Mouse (Mus musculus) heart, adult 2 months (tissue): ENCODE data around the gene Rfc2. TPM values are rescaled to one million over a fixed set of nuclear protein-coding genes. Genes with fewer than 3 reads are reported as not detected.

Source experiments
- DNase-seq, 2 experiments: peaks; one replicate each; pipeline ENCODE4 v3.0.0; 2021
- H3K27ac ChIP-seq: fragments of 200-600 bp; 2 replicates; pipeline ENCODE4 v1.8.1; 2022
- H3K27me3 ChIP-seq: fragments of 200-500 bp; 2 replicates; pipeline ENCODE4 v1.6.1; 2012; ENCODE audit warnings: mild to moderate bottlenecking, low read length, inconsistent platforms, mixed read lengths; ENCODE audit not compliant: control insufficient read depth, insufficient read depth
- H3K36me3 ChIP-seq: fragments of 200-500 bp; 2 replicates; pipeline ENCODE4 v1.6.1; 2012; ENCODE audit warnings: low read length, inconsistent platforms; ENCODE audit not compliant: control insufficient read depth, insufficient read depth
- H3K4me1 ChIP-seq: fragments of 200-500 bp; 2 replicates; pipeline ENCODE4 v1.6.1; 2011; ENCODE audit warnings: low read length; ENCODE audit not compliant: control insufficient read depth, insufficient read depth
- H3K4me3 ChIP-seq: fragments of 200-600 bp; 2 replicates; pipeline ENCODE4 v1.8.1; 2022
- H3K79me2 ChIP-seq: fragments of 200-500 bp; replicated peaks from 2 replicates; pipeline ENCODE4 v1.6.1; 2012; ENCODE audit warnings: mild to moderate bottlenecking, inconsistent platforms, low read length, moderate library complexity, mixed read lengths; ENCODE audit not compliant: control insufficient read depth, insufficient read depth
- H3K9ac ChIP-seq: fragments of 200-500 bp; 2 replicates; pipeline ENCODE4 v1.6.1; 2012; ENCODE audit warnings: low read depth, mild to moderate bottlenecking, control low read depth, inconsistent platforms, low read length, mixed read lengths
- CTCF ChIP-seq: fragments of 200-600 bp; IDR thresholded peaks from 2 replicates; pipeline ENCODE4 v1.8.1; 2022; ENCODE audit warnings: antibody characterized with exemption, mild to moderate bottlenecking, moderate library complexity
- EP300 ChIP-seq: fragments of 200-500 bp; IDR thresholded peaks from 2 replicates; pipeline ENCODE4 v1.6.1; 2011; ENCODE audit warnings: low read depth, low read length, control low read depth; ENCODE audit not compliant: insufficient read depth
- POLR2A ChIP-seq: fragments of 200-500 bp; IDR thresholded peaks from 2 replicates; pipeline ENCODE4 v1.6.1; 2011; ENCODE audit warnings: mild to moderate bottlenecking, low read depth, low read length, control low read depth; ENCODE audit not compliant: insufficient read depth
- WGBS: fragments of 180-500 bp; shearing (Covaris S2); methylation state at CpG from one replicate; pipeline ENCODE4 v1.1.7; 2018; 5-methylcytosine and 5-hydroxymethylcytosine counted together
- intact Hi-C: fragments of 180-260 bp; cut with DNase I; formaldehyde crosslinking; loops from one replicate; pipeline ENCODE4 v1.15.1; 2025
- polyA plus RNA-seq: library from polyadenylated mRNA; depleted of rRNA; stranded (reverse); fragments of >200 nt; gene quantifications from 2 replicates; pipeline ENCODE4 v1.2.3, GENCODE M21; 2012
- total RNA-seq, 2 experiments: library from RNA; stranded (reverse); gene quantifications; 2 replicates each; pipeline ENCODE4 v1.2.3; 2021

The Rfc2 gene
- total and polyA plus RNA-seq, 3 experiments = 21.0 to 32.5 (median 24.6) TPM

DNA sequence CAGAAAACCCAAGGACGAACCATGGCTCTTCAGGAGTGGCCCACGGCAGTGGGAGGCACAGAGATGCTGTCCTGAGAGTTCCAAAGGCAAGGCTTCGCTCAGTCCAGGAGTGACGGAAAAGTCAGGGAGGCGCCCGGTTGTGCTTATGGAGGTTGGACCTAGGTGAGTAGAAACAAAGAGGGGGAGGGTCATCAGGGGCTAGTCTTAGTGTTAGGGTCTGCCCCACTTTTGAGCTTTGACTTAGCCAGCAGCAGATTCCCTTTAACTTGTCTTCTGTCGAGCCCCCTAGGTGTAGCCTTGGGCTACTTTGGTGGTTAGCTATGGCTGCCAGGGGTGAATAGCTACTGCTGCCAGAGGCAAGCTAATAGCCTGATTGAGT lies 21.1 kb upstream of the Rfc2 start, which contains the start of gene Syna:
Gene Syna, minus strand, starts transcription at position 101 of the 379 bp plus-strand sequence.
- H3K4me3 ChIP-seq = no peak within 1 kb of the TSS
- peaks cover 4% of the 10 kb centered on the region for H3K4me1 ChIP-seq
- WGBS = 85% methylated on average over 7 of the region's 7 CpGs
- H3K27me3 ChIP-seq = no peaks in the 10 kb centered on the region
- no peak for TF ChIP-seq EP300
- no peak for TF ChIP-seq CTCF
- TF ChIP-seq POLR2A = no peak
- H3K36me3 ChIP-seq = no peaks in the 10 kb centered on the region
- no peak within 1 kb of the TSS for H3K27ac ChIP-seq
- intact Hi-C loops = no loop called here
- H3K79me2 ChIP-seq = no peaks in the 10 kb centered on the region
- DNase-seq = no peak
- no peak within 1 kb of the TSS for H3K9ac ChIP-seq

DNA sequence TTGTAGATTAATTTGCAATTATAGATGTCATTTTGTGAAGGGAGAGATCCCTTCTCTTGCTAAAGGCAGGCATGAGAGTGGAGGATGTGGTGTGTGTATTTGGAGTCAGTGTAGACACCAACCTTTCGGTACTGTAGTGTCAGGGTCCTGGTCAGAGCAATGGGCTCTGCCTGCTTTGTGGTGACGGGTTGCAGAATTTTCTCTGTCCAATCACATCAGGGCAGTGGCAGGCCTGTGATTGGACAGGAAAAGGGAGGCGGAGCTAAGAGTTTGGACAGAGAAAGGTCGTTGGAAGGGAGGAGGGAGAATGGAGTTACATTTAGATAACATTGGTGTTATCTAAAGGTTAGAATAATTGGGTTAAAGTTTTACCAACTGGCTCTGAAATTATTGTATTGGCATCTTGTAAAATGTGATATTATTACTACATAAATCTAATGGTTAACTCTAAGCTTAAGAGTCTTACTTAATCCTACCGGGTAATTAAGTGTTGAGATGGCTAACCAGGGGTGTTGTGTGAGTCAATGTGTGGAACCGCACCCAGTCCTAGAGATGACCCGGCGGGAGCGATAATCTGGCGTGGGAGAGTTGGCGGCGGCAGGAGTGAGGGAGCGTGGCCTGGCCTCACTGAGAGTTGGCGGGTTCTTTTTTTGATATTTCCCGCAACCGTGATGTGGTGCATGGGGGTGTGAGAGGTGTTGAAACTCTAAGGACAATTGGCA lies 20.6 kb upstream of the Rfc2 start:
- Histone ChIP-seq H3K27me3 (no peaks in the 10 kb centered on the region), H3K4me3 (no peak overlapping the region), H3K4me1 (peaks cover 2% of the 10 kb centered on the region; the same call in 1 of the 2 replicates), H3K36me3 (no peaks in the 10 kb centered on the region), H3K79me2 (no peaks in the 10 kb centered on the region), H3K27ac (no peak overlapping the region), H3K9ac (no peak overlapping the region)
- DNase-seq = no peak
- WGBS = 79% methylated on average over 16 of the region's 16 CpGs
- intact Hi-C loops = no loop called here
- TF ChIP-seq CTCF (no peak), EP300 (no peak), POLR2A (no peak)

DNA sequence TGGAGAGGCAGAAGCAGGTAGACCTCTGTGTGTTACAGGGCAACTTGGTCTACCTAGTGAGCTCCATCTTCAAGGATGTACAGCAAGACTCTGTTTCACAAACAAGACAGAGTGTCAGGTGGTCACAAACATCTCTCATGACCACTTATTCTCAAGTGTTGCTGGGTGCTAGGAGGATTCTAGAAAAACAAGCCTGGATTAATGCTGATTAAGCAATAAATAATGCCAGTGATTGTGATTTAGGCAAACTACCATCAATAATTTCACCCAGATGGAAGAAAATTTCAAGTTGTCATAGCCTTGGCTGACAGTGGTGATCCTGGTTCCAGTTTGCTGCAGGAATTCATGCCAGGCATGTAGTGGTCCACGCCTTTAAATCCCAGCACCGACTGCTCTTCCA lies 16.9 kb upstream of the Rfc2 start:
- DNase-seq = no peak
- Histone ChIP-seq H3K9ac (no peak overlapping the region), H3K27me3 (no peaks in the 10 kb centered on the region), H3K4me1 (peaks cover 6% of the 10 kb centered on the region), H3K27ac (no peak overlapping the region), H3K4me3 (no peak overlapping the region), H3K79me2 (no peaks in the 10 kb centered on the region), H3K36me3 (no peaks in the 10 kb centered on the region)
- WGBS = 96% methylated on average over 2 of the region's 2 CpGs
- TF ChIP-seq CTCF = no peak
- no peak for TF ChIP-seq POLR2A
- intact Hi-C loops = no loop called here

DNA sequence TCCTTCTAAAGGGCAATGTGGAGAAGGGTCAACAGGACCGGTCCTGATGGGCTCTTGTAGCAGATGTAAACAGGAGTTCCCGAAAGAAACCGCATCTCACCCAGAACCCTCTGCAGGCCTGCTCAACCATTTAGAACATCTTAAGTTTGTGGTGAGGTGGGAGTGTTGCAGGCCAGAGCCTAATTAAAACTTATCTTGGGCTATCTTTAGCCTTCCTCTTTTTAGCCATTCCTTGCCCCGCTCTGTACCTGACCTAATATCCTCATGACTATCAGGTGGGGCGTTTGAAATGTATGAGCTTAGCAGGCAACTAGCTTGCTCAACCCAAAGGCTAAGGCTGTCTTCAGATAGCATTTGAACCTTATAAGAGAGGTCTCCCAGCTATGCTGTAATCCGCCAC lies 15.5 kb upstream of the Rfc2 start:
- Histone ChIP-seq H3K79me2 (no peaks in the 10 kb centered on the region), H3K4me3 (no peak overlapping the region), H3K9ac (no peak overlapping the region), H3K4me1 (peaks cover 7% of the 10 kb centered on the region), H3K36me3 (no peaks in the 10 kb centered on the region), H3K27ac (no peak overlapping the region), H3K27me3 (no peaks in the 10 kb centered on the region)
- intact Hi-C loops = no loop called here
- 88% methylated on average over 6 of the region's 6 CpGs for WGBS
- TF ChIP-seq CTCF (no peak), EP300 (no peak), POLR2A (no peak)
- DNase-seq = no peak

DNA sequence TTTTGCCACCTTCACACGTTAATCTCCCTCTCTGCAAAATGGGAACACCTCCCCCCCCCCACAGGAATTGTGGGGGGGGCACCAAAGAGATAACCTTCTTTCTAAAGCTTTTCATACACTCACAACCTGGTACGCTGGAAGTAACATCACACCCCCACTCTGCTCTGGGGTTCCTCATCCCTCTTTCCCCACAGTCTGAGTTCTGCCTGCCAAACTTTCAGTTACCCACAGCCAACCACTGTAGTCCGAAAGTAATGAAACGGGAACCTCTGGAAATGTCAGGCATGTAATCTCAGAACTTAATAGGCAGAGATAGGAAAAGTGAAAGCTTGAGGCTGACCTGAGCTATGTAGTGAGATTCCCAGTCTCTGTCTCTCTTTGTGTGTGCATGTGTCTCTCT lies 13.7 kb upstream of the Rfc2 start:
- intact Hi-C loops = no loop called here
- Histone ChIP-seq H3K79me2 (no peaks in the 10 kb centered on the region), H3K27me3 (no peaks in the 10 kb centered on the region), H3K36me3 (no peaks in the 10 kb centered on the region), H3K4me1 (peaks cover 10% of the 10 kb centered on the region), H3K4me3 (no peak overlapping the region), H3K27ac (no peak overlapping the region), H3K9ac (no peak overlapping the region)
- no peak for DNase-seq
- 79% methylated on average over 4 of the region's 4 CpGs for WGBS
- TF ChIP-seq EP300 = no peak
- no peak for TF ChIP-seq CTCF
- no peak for TF ChIP-seq POLR2A

DNA sequence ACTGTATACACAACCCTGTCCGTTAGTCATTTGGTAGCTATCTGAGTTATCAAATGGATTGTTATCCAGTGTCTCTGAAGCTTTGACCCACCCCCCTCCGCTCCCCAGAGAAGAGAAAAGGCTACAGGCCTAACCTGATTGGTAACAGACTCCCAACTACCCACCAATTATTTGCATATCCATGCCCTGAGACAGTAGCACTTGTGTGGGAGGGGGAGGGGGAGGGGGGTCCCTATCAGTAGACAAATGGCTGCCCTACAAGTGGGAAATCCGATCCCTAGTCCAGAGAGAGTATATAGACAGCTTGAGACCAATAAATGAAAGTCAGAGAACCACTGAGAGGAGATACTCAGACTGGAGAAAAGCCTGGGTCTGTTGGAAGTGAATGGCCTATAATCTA lies 13.1 kb upstream of the Rfc2 start:
- no peak for TF ChIP-seq POLR2A
- TF ChIP-seq CTCF = no peak
- no peak for TF ChIP-seq EP300
- no peak overlapping the region for H3K4me3 ChIP-seq
- DNase-seq = no peak
- no peaks in the 10 kb centered on the region for H3K27me3 ChIP-seq
- 87% methylated on average over 3 of the region's 3 CpGs for WGBS
- H3K79me2 ChIP-seq = no peaks in the 10 kb centered on the region
- no peak overlapping the region for H3K9ac ChIP-seq
- no peaks in the 10 kb centered on the region for H3K36me3 ChIP-seq
- intact Hi-C loops = no loop called here
- no peak overlapping the region for H3K27ac ChIP-seq
- H3K4me1 ChIP-seq = peaks cover 15% of the 10 kb centered on the region
